Mouse (Mus musculus): ENCODE data around the gene Fam178b. TPM values are rescaled to one million over a fixed set of nuclear protein-coding genes. Genes with fewer than 3 reads are reported as not detected.
"Not testable (repeated sequence)": the region's sequence is repeated elsewhere in the genome, so short reads cannot be mapped to it uniquely, and the experiment has no call there.

Fam178b gene
- total RNA-seq, 2 experiments from 2014 or later, result 0.61 to 1.2 TPM

- peak; percentile 98 for DNase-seq
Observed at GRCm38 (mm10) chr1:36546888-36547471, 136.0 kb downstream of the Fam178b start, which contains the start of gene Ankrd39. TSS of gene Ankrd39 (minus strand) at chr1:36547445.

GRCm38 (mm10) chr1:36545845-36546600, 137.0 kb downstream of the Fam178b start:
- no peak for DNase-seq

GRCm38 (mm10) chr1:36545382-36545781, 137.6 kb downstream of the Fam178b start:
- no peak for DNase-seq

- no peak for DNase-seq
Observed at GRCm38 (mm10) chr1:36542925-36543324, 140.1 kb downstream of the Fam178b start.

- no peak for DNase-seq
Observed at GRCm38 (mm10) chr1:36541844-36542243, 141.1 kb downstream of the Fam178b start.

- DNase-seq, result no peak
Observed at GRCm38 (mm10) chr1:36540807-36541206, 142.2 kb downstream of the Fam178b start.

GRCm38 (mm10) chr1:36540132-36540531, 142.9 kb downstream of the Fam178b start:
- no peak for DNase-seq

- peak; percentile 91 for DNase-seq
Observed at GRCm38 (mm10) chr1:36539186-36539585, 143.8 kb downstream of the Fam178b start, which contains the start of gene Gm42417. TSS of gene Gm42417 (minus strand) at chr1:36539429.

- no peak for DNase-seq
Observed at GRCm38 (mm10) chr1:36538727-36539126, 144.3 kb downstream of the Fam178b start.

GRCm38 (mm10) chr1:36536783-36537182, 146.2 kb downstream of the Fam178b start, which contains the start of gene Ankrd23:
TSS of gene Ankrd23 (minus strand) at chr1:36536883.
- not testable (repeated sequence) for DNase-seq

- no peak for DNase-seq
Observed at GRCm38 (mm10) chr1:36536397-36536728, 146.6 kb downstream of the Fam178b start.

GRCm38 (mm10) chr1:36535477-36536396, 147.2 kb downstream of the Fam178b start:
- peak; percentile 86 for DNase-seq

GRCm38 (mm10) chr1:36534595-36535058, 148.4 kb downstream of the Fam178b start:
- peak; percentile 76 for DNase-seq

- no peak for DNase-seq
Observed at GRCm38 (mm10) chr1:36533546-36533945, 149.4 kb downstream of the Fam178b start.

GRCm38 (mm10) chr1:36531461-36531860, 151.5 kb downstream of the Fam178b start:
- peak; percentile 47 for DNase-seq

GRCm38 (mm10) chr1:36530962-36531361, 152.0 kb downstream of the Fam178b start:
- no peak for DNase-seq

GRCm38 (mm10) chr1:36530485-36530884, 152.5 kb downstream of the Fam178b start:
- no peak for DNase-seq

- no peak for DNase-seq
Observed at GRCm38 (mm10) chr1:36529875-36530274, 153.1 kb downstream of the Fam178b start.

GRCm38 (mm10) chr1:36529274-36529673, 153.7 kb downstream of the Fam178b start:
- no peak for DNase-seq

- DNase-seq, result no peak
Observed at GRCm38 (mm10) chr1:36528351-36528750, 154.6 kb downstream of the Fam178b start.

- no peak for DNase-seq
Observed at GRCm38 (mm10) chr1:36526903-36527302, 156.1 kb downstream of the Fam178b start.

GRCm38 (mm10) chr1:36525774-36526173, 157.2 kb downstream of the Fam178b start:
- no peak for DNase-seq
